Mouse (Mus musculus): ENCODE measurements around the gene Ppara. TPM values are rescaled to one million over a fixed set of nuclear protein-coding genes. Genes with fewer than 3 reads are reported as not detected.
"Not testable (repeated sequence)": the region's sequence is repeated elsewhere in the genome, so short reads cannot be mapped to it uniquely, and the experiment has no call there.

The Ppara gene
- polyA plus RNA-seq, 1 experiment from 2014 or later = 4.9 TPM

DNA sequence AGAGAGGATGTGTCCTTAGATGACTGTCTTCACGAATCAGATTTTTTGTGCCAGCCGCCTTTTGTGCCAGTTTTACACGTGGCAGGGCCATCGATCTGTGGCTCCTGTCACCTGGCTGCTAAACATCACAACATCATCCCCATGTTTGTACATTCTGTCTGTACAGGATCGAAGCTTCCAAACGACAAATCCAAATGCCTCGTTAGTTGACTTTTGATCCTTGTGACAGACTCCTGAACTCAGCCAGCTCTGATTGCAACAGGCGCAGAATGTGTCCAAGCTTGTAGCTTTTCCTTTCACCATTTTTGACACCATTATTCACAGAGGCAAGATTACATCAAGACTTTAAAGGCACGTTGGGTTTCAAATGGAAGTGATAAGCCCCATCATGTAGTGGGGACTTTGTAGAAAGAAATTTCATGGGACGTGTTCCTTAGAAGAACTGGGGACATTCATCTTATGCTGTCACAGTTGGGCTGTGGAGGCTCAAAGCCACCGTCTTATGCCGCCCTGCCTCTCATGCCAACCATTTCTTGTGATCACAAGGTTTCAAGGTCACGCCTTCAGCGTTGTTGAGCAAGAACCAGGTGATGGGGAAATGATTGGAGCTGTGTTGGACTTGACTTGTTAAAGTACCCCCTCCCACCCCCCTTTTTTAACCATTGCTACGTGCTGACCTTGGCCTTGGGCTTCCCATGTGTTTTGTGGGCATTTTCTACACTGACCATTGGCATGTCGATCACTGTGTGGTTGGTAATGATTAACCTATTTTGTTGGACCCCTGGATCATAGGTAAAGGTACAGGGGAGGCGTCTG lies 36.7 kb downstream of the Ppara start:
- Histone ChIP-seq H3K4me1 (no peaks in the 10 kb centered on the region), H3K4me2 (no peak overlapping the region), H3K9ac (no peak overlapping the region), H3K4me3 (no peak overlapping the region), H3K27me3 (no peaks in the 10 kb centered on the region), H3K9me3 (no peaks in the 10 kb centered on the region), H3K36me3 (no peaks in the 10 kb centered on the region), H3K27ac (no peak overlapping the region)
- ATAC-seq (ENCODE audit: borderline replicate concordance, extremely low read depth, low FRiP score, low TSS enrichment) = no peak
- 75% methylated on average over 17 of the region's 17 CpGs for WGBS

DNA sequence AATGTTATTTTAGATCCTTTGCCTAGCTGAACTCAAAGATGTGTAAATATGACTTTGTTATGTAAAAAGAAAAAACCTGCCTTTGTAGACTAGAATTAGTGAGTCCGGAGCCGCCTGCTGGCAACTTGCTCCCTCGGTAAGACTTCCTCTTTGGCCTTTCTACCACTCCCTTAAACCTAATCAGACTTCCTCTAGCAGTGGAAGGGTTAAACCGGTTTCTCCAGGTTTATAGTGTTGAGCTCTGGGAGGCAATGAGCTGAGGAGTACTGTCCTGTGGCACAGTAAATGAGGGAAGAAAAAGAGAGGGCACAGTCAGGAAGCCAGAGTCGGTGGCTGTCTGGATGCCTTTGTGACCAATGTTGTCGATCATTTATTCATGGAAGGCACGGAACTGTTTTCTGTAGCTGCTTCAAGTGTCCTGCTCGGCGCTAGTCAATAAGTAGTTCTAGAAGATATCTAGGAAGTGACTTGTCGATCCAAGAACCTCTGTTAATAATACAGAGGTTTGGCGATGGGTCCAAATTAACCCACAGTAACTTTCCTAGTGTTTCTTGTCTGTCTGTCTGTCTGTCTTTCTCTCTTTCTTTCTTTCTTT lies 37.5 kb downstream of the Ppara start:
- H3K27ac ChIP-seq = no peak overlapping the region
- 72% methylated on average over 11 of the region's 11 CpGs for WGBS
- no peak overlapping the region for H3K4me3 ChIP-seq
- no peaks in the 10 kb centered on the region for H3K36me3 ChIP-seq
- H3K4me1 ChIP-seq = no peaks in the 10 kb centered on the region
- ATAC-seq (ENCODE audit: borderline replicate concordance, extremely low read depth, low FRiP score, low TSS enrichment) = no peak
- no peaks in the 10 kb centered on the region for H3K27me3 ChIP-seq
- H3K9ac ChIP-seq = no peak overlapping the region
- no peak overlapping the region for H3K4me2 ChIP-seq
- no peaks in the 10 kb centered on the region for H3K9me3 ChIP-seq

DNA sequence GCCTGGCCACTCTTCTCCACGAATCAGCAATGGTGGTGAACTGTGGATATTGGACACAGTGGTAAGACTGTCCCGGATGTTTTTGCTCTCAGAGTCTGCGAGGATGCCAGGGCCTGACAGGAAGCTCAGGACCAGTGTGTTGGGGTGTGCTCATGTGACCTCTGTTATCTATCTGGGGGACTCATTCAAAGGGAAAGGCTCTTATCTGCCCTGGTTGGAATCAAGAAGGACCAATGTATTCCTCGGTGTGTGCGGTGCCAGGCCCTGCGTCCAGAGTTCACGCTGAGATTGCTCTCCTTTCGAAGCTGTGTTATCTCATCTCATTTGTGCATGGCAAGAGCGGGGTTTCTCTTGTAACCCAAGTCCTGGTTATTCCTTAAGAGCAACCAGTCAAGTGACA lies 39.6 kb downstream of the Ppara start:
- no peaks in the 10 kb centered on the region for H3K36me3 ChIP-seq
- WGBS = 77% methylated on average over 9 of the region's 9 CpGs
- no peak overlapping the region for H3K4me3 ChIP-seq
- no peak overlapping the region for H3K4me2 ChIP-seq
- H3K9me3 ChIP-seq = no peaks in the 10 kb centered on the region
- no peaks in the 10 kb centered on the region for H3K27me3 ChIP-seq
- H3K9ac ChIP-seq = no peak overlapping the region
- no peak overlapping the region for H3K27ac ChIP-seq
- ATAC-seq (ENCODE audit: borderline replicate concordance, extremely low read depth, low FRiP score, low TSS enrichment) = no peak
- no peaks in the 10 kb centered on the region for H3K4me1 ChIP-seq

DNA sequence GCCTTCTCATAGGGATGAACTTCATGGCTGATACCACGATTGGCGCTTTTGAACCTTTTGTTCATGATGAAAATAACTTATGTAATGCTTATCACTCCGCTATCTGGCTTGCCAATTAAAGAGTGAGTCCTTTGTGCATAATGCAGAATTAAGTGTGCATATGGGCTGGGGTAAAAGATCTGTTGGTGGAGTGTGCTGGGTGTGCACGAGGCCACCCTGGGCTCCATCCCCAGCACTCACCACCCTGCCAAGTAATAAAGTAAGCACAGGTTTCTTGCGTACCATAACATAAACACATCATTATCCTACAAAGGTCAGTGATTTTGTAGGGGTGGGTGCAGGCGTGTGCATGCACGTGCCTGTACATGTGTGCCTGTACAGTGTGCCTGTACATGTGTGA lies 40.2 kb downstream of the Ppara start:
- H3K9me3 ChIP-seq = no peaks in the 10 kb centered on the region
- 71% methylated on average over 7 of the region's 7 CpGs for WGBS
- no peaks in the 10 kb centered on the region for H3K36me3 ChIP-seq
- H3K4me3 ChIP-seq = no peak overlapping the region
- no peak overlapping the region for H3K4me2 ChIP-seq
- no peak overlapping the region for H3K9ac ChIP-seq
- H3K4me1 ChIP-seq = no peaks in the 10 kb centered on the region
- H3K27me3 ChIP-seq = no peaks in the 10 kb centered on the region
- no peak overlapping the region for H3K27ac ChIP-seq
- no peak for ATAC-seq (ENCODE audit: borderline replicate concordance, extremely low read depth, low FRiP score, low TSS enrichment)

DNA sequence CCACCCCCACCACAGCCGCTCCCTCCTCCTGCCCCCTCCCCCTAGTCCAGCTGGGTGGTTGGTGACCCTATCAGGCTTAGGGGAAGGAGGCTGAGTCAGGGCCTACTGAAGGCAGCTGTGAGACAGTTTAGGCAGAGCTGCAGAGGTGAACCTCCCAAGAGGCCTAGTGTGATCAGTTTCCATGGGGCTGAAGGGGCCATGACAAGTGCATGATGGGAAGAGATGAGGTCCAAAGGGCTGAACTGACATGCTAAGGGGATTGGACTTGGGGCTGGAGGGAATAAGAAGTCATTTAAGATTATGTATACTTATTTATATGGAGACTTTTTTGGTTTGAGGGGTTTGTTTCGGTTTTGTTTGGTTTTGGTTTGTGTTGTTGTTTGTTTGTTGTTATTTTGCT lies 41.5 kb downstream of the Ppara start:
- WGBS = 59% methylated on average over 2 of the region's 2 CpGs
- no peak overlapping the region for H3K4me3 ChIP-seq
- no peak overlapping the region for H3K27ac ChIP-seq
- no peak overlapping the region for H3K4me2 ChIP-seq
- no peaks in the 10 kb centered on the region for H3K27me3 ChIP-seq
- no peak for ATAC-seq (ENCODE audit: borderline replicate concordance, extremely low read depth, low FRiP score, low TSS enrichment)
- no peaks in the 10 kb centered on the region for H3K9me3 ChIP-seq
- H3K4me1 ChIP-seq = no peaks in the 10 kb centered on the region
- no peak overlapping the region for H3K9ac ChIP-seq
- H3K36me3 ChIP-seq = no peaks in the 10 kb centered on the region

DNA sequence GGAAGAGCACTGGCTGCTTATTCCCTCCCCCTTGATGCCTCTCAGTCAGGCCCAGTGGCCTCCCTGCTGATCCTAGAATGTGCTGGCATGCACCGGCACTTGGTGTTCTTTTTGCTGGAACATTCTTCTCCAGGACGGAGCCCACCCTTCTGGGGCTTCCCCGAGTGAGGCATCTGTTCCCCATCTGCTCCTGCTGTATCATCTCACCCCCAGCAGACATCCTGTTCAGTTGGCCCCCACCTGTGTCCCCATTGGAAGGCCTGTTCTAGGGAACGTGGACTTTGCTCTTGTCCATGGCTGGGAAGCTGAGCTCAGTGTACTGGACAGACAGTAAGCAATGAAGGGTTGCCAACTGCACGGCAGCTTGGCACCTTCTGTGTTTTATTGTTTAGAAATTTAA lies 42.0 kb downstream of the Ppara start:
- Histone ChIP-seq H3K4me2 (no peak overlapping the region), H3K9me3 (no peaks in the 10 kb centered on the region), H3K36me3 (no peaks in the 10 kb centered on the region), H3K27ac (no peak overlapping the region), H3K27me3 (no peaks in the 10 kb centered on the region), H3K4me3 (no peak overlapping the region), H3K9ac (no peak overlapping the region), H3K4me1 (no peaks in the 10 kb centered on the region)
- no peak for ATAC-seq (ENCODE audit: borderline replicate concordance, extremely low read depth, low FRiP score, low TSS enrichment)
- WGBS = 73% methylated on average over 5 of the region's 5 CpGs

DNA sequence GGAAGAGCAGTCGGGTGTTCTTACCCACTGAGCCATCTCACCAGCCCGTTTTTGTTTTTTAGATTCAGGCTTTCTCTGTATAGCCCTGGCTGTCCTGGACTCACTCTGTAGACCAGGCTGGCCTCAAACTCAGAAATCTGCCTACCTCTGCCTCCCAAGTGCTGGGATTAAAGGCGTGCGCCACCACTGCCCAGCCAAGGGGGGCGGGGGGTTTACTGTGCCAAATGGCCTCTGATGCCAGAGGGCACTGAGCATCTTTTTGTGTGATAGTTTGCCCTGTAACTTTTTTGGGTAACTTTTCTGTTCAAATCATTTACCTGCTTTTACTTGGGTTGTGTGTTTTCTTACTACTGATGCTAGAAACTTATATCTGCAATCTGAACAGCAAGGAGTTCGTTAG lies 44.1 kb downstream of the Ppara start:
- ATAC-seq (ENCODE audit: borderline replicate concordance, extremely low read depth, low FRiP score, low TSS enrichment); H3K4me3 ChIP-seq; H3K36me3 ChIP-seq; H3K4me1 ChIP-seq; H3K9ac ChIP-seq; H3K9me3 ChIP-seq; H3K27ac ChIP-seq; H3K4me2 ChIP-seq; H3K27me3 ChIP-seq: not testable (repeated sequence)
- 88% methylated on average over 6 of the region's 6 CpGs for WGBS

DNA sequence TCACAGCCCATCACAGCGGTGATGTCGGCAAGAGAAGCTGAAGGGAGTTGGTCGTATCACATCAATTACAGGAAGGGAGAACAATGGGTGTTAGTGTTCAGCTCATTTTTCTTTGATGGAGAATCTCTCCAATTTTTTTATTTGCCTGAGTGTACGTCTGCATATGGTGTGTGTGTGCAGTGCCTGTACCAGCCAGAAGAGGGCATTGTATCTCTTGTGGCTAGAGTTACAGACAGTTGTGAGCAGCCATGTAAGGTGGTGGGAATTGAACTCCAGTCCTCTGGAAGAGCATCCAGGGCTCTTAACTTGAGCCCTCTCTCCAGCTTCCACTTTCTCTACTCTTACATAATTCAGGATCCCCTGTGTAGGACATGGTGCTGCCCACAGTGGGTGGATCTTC lies 48.4 kb downstream of the Ppara start:
- Histone ChIP-seq H3K27me3 (peaks cover 3% of the 10 kb centered on the region; the same call in 1 of the 2 replicates), H3K9ac (no peak overlapping the region), H3K4me1 (no peaks in the 10 kb centered on the region), H3K4me2 (no peak overlapping the region), H3K4me3 (no peak overlapping the region), H3K36me3 (no peaks in the 10 kb centered on the region), H3K27ac (no peak overlapping the region), H3K9me3 (no peaks in the 10 kb centered on the region)
- 75% methylated on average over 4 of the region's 4 CpGs for WGBS
- no peak for ATAC-seq (ENCODE audit: borderline replicate concordance, extremely low read depth, low FRiP score, low TSS enrichment)

DNA sequence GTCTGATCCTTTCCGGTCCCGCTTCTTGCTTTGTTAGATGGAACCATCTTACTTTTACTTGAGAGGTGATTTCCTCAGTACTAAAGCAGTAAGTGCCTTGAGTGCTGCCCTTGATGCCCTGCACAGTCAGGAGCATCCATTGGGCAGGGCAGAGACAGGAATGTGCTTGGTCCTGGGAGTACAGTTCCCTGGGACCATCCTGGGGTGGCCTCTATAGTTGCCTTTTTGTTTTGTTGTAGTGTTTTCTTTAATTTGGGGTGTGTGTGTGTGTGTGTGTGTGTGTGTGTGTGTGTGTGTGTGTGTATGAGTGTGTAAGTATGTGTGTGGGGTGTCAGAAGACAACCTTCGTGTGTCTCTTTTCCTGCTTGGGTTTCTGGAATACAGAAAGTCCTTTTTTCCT lies 49.6 kb downstream of the Ppara start:
- 84% methylated on average over 3 of the region's 3 CpGs for WGBS

DNA sequence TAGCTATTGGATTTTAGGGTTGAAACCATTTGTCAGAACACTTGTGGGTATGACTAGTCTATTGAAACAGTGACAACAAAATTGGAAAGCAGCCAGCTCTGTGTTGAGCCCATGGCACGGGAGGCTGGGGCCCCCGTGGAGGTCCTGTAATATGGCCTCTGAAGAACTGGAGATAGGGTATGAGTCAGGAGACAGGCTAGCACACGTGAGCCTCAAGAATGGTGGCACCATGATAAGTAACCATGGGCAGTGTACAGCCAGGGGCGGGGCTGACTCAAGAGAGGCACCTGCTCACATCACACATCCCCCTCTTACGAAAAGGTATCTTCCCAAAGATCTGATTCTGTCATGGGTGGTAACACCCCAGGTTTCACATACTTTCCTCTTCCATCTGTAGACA lies 51.9 kb downstream of the Ppara start:
- WGBS = 53% methylated on average over 5 of the region's 5 CpGs
- H3K9me3 ChIP-seq = no peaks in the 10 kb centered on the region

More for the DNA sequence above, 49.6 kb downstream of the Ppara start:
- H3K9me3 ChIP-seq = no peaks in the 10 kb centered on the region
- H3K27me3 ChIP-seq = peaks cover 3% of the 10 kb centered on the region; the same call in 1 of the 2 replicates
- H3K9ac ChIP-seq = no peak overlapping the region
- no peak overlapping the region for H3K4me2 ChIP-seq
- no peak overlapping the region for H3K4me3 ChIP-seq
- no peak for ATAC-seq (ENCODE audit: borderline replicate concordance, extremely low read depth, low FRiP score, low TSS enrichment)
- no peaks in the 10 kb centered on the region for H3K4me1 ChIP-seq
- H3K27ac ChIP-seq = no peak overlapping the region
- no peaks in the 10 kb centered on the region for H3K36me3 ChIP-seq

DNA sequence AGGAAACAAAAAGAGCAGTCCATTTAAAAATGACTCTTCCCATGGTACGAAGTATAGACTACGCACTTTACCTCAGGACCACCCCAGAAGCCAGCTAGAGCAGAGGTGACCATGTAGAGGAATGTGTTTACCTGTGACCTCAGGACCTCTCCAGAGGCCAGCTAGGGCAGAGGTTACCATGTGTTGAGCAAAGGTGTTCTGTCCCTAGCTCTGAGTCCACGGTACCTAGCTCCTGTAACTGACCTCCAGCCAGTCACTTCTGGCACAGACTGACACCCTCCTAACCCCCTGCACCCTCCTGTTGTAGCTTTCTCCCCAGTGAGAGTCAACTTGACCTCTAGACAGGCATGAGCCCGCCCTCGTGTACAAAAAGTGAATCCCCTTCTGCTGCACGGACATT lies 52.7 kb downstream of the Ppara start:
- Histone ChIP-seq H3K27ac (no peak overlapping the region), H3K9ac (no peak overlapping the region), H3K27me3 (peaks cover 3% of the 10 kb centered on the region; the same call in 1 of the 2 replicates), H3K4me2 (no peak overlapping the region), H3K4me1 (no peaks in the 10 kb centered on the region), H3K4me3 (no peak overlapping the region), H3K9me3 (no peaks in the 10 kb centered on the region), H3K36me3 (no peaks in the 10 kb centered on the region)
- no peak for ATAC-seq (ENCODE audit: borderline replicate concordance, extremely low read depth, low FRiP score, low TSS enrichment)
- 82% methylated on average over 6 of the region's 6 CpGs for WGBS

More for the DNA sequence above, 51.9 kb downstream of the Ppara start:
- H3K27me3 ChIP-seq = peaks cover 3% of the 10 kb centered on the region; the same call in 1 of the 2 replicates
- H3K36me3 ChIP-seq = no peaks in the 10 kb centered on the region
- no peak overlapping the region for H3K27ac ChIP-seq
- H3K4me1 ChIP-seq = no peaks in the 10 kb centered on the region
- H3K4me2 ChIP-seq = no peak overlapping the region
- no peak overlapping the region for H3K4me3 ChIP-seq
- H3K9ac ChIP-seq = no peak overlapping the region
- ATAC-seq (ENCODE audit: borderline replicate concordance, extremely low read depth, low FRiP score, low TSS enrichment) = no peak

DNA sequence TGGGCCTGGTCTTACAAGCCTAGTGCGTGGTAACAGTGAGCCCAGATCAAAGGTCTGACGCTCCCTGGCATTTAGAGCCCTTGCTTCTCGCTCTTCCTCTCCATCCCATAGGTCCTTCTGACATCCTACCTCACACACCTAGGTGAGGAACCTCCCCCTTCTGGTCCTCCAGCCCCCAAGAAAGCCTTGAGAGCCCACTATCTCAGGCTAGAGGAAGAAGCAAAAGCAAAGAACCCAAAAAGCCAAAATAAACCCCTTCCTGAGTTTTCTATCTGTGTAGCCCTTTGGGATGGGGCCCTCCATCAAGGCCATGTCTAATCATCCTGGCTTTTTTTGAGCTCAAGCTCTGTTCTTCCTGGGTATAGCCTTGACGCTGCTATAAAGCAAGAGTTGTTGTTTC lies 53.3 kb downstream of the Ppara start:
- no peaks in the 10 kb centered on the region for H3K9me3 ChIP-seq
- no peak overlapping the region for H3K27ac ChIP-seq
- H3K4me1 ChIP-seq = no peaks in the 10 kb centered on the region
- H3K27me3 ChIP-seq = peaks cover 3% of the 10 kb centered on the region; the same call in 1 of the 2 replicates
- no peak overlapping the region for H3K4me3 ChIP-seq
- H3K9ac ChIP-seq = no peak overlapping the region
- no peak overlapping the region for H3K4me2 ChIP-seq
- ATAC-seq (ENCODE audit: borderline replicate concordance, extremely low read depth, low FRiP score, low TSS enrichment) = no peak
- H3K36me3 ChIP-seq = no peaks in the 10 kb centered on the region
- 92% methylated on average over 4 of the region's 4 CpGs for whole genome bisulfite sequencing

All from lung, embryonic 15.5 days (tissue).